Mouse (Mus musculus): ENCODE measurements at regions not wholly inside any gene's neighbourhood (a gene's known extent, or its start where the extent isn't known, plus 50 kb on each side); places are given as distances from the start of the nearest gene placed in this dataset.

GRCm38 (mm10) chr14:120560416-120560815 is 82.2 kb downstream of the Rap2a start:
- no peak for ATAC-seq (ENCODE audit: poor library complexity, severe bottlenecking)

GRCm38 (mm10) chr14:120560987-120561386 is 82.7 kb downstream of the Rap2a start:
- ATAC-seq (ENCODE audit: poor library complexity, severe bottlenecking): no peak

GRCm38 (mm10) chr14:120566945-120567344 is 88.7 kb downstream of the Rap2a start:
- no peak for ATAC-seq (ENCODE audit: poor library complexity, severe bottlenecking)

- no peak for ATAC-seq (ENCODE audit: poor library complexity, severe bottlenecking)
Observed at GRCm38 (mm10) chr14:120568054-120568453, 89.8 kb downstream of the Rap2a start.

GRCm38 (mm10) chr14:120572238-120572637 is 94.0 kb downstream of the Rap2a start:
- ATAC-seq (ENCODE audit: poor library complexity, severe bottlenecking): peak; percentile 91

GRCm38 (mm10) chr14:120575202-120575601 is 97.0 kb downstream of the Rap2a start:
- ATAC-seq (ENCODE audit: poor library complexity, severe bottlenecking): no peak

GRCm38 (mm10) chr14:120578352-120579080 is 100.3 kb downstream of the Rap2a start:
- no peak for ATAC-seq (ENCODE audit: poor library complexity, severe bottlenecking)

- peak; percentile 75 for ATAC-seq (ENCODE audit: poor library complexity, severe bottlenecking)
Observed at GRCm38 (mm10) chr14:120583807-120584206, 105.6 kb downstream of the Rap2a start.

GRCm38 (mm10) chr14:120592191-120592590 is 113.9 kb downstream of the Rap2a start:
- no peak for ATAC-seq (ENCODE audit: poor library complexity, severe bottlenecking)

GRCm38 (mm10) chr14:120600414-120600935 is 122.2 kb downstream of the Rap2a start:
- no peak for ATAC-seq (ENCODE audit: poor library complexity, severe bottlenecking)

GRCm38 (mm10) chr14:120601510-120601909 is 123.3 kb downstream of the Rap2a start:
- ATAC-seq (ENCODE audit: poor library complexity, severe bottlenecking): peak; percentile 41

- no peak for ATAC-seq (ENCODE audit: poor library complexity, severe bottlenecking)
Observed at GRCm38 (mm10) chr14:120603849-120604492, 125.7 kb downstream of the Rap2a start.

- no peak for ATAC-seq (ENCODE audit: poor library complexity, severe bottlenecking)
Observed at GRCm38 (mm10) chr14:120607801-120608200, 129.6 kb downstream of the Rap2a start.

GRCm38 (mm10) chr14:120611311-120611710 is 133.1 kb downstream of the Rap2a start:
- ATAC-seq (ENCODE audit: poor library complexity, severe bottlenecking): peak; percentile 73

GRCm38 (mm10) chr14:120626223-120626935 is 148.1 kb downstream of the Rap2a start:
- no peak for ATAC-seq (ENCODE audit: poor library complexity, severe bottlenecking)

- ATAC-seq (ENCODE audit: poor library complexity, severe bottlenecking): no peak
Observed at GRCm38 (mm10) chr14:120626936-120627277, 148.7 kb downstream of the Rap2a start.

GRCm38 (mm10) chr14:120632771-120633170 is 154.5 kb downstream of the Rap2a start:
- ATAC-seq (ENCODE audit: poor library complexity, severe bottlenecking): no peak

GRCm38 (mm10) chr14:120636726-120637400 is 158.6 kb downstream of the Rap2a start:
- ATAC-seq (ENCODE audit: poor library complexity, severe bottlenecking): no peak

- ATAC-seq (ENCODE audit: poor library complexity, severe bottlenecking): no peak
Observed at GRCm38 (mm10) chr14:120637486-120638125, 159.4 kb downstream of the Rap2a start.

- no peak for ATAC-seq (ENCODE audit: poor library complexity, severe bottlenecking)
Observed at GRCm38 (mm10) chr14:120642591-120642990, 164.3 kb downstream of the Rap2a start.

- peak; percentile 56 for ATAC-seq (ENCODE audit: poor library complexity, severe bottlenecking)
Observed at GRCm38 (mm10) chr14:120652034-120652433, 173.8 kb downstream of the Rap2a start.

Measured in megakaryocyte, adult 5-6 weeks (primary cell).